ENCODE assay signal across 15 mouse cellular contexts in the genomic region with DNA sequence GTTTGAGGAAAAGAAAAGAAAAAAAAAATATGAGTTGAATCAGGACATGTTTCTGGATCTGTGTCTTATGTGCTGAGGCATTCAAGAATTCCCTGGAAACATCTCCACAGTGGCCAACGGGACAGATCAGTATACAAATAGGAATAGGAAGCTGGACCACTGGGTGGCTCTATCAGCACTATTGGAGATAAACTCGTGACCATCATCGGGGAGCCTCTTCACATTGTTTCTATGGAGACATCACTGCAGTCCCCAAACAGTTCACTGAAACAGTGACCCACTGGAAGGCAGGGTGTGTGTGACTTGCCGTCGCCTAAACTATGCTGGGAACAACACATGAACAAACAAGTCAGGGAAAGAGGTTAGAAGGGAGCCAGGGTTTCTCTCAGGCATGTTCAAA. TPM values are rescaled to one million over a fixed set of nuclear protein-coding genes. Genes with fewer than 3 reads are reported as not detected.
DNase-seq lines count a peak whose midpoint lies in the region; ATAC-seq and TF ChIP-seq lines count a peak whose summit lies in the region.
"Had no signal": no experiment of that assay in that cellular context is flagged by ENCODE, and none has a peak within 500 bp of the region (broad histone marks: within the 10 kb centered on the region; RNA-seq: fewer than 3 reads in every experiment).

No protein-coding gene starts in this region.

- no peak overlapping the region; the same call in 1 of the 2 replicates for H3K4me3 ChIP-seq in gastrocnemius, adult 2 months
- no peak overlapping the region for H3K4me3 ChIP-seq in kidney, embryonic 16.5 days (ENCODE audit: low read length)
- H3K4me3 ChIP-seq in midbrain, postnatal 0 days (ENCODE audit: low read depth, low read length) = no peak overlapping the region
- H3K4me3 ChIP-seq in midbrain, embryonic 14.5 days (replicated peaks; ENCODE audit: low read depth, low read length) = no peak overlapping the region
- H3K4me3 ChIP-seq in thymus, adult 2 months (ENCODE audit: control insufficient read depth, insufficient read depth, low read length) = no peak overlapping the region
- H3K4me3 ChIP-seq in midbrain, embryonic 16.5 days (ENCODE audit: low read depth, low read length) = no peak overlapping the region
- H3K4me3 ChIP-seq: liver, embryonic 13.5 days; megakaryocyte, embryonic 14.5 days had no signal

- H3K27ac ChIP-seq in gastrocnemius, adult 2 months = 0 out of 2 replicates have a peak overlapping the region, but pooled peaks have one; percentile 35
- H3K27ac ChIP-seq in kidney, embryonic 16.5 days (ENCODE audit: low read length) = peak overlapping the region; percentile 70
- H3K27ac ChIP-seq in midbrain, postnatal 0 days (ENCODE audit: low read depth, low read length) = no peak overlapping the region
- H3K27ac ChIP-seq in midbrain, embryonic 14.5 days (replicated peaks; ENCODE audit: low read depth, low read length) = no peak overlapping the region
- H3K27ac ChIP-seq in thymus, adult 2 months (ENCODE audit: control insufficient read depth, insufficient read depth, low read length) = no peak overlapping the region
- H3K27ac ChIP-seq in midbrain, embryonic 16.5 days (ENCODE audit: low read length) = no peak overlapping the region
- H3K27ac ChIP-seq: liver, embryonic 13.5 days had no signal

- no peak for ATAC-seq in kidney, embryonic 16.5 days (ENCODE audit: low FRiP score, low TSS enrichment)
- ATAC-seq in midbrain, postnatal 0 days (ENCODE audit: low FRiP score) = no peak; the same call in 1 of the 2 replicates
- ATAC-seq in midbrain, embryonic 14.5 days (ENCODE audit: low FRiP score, low TSS enrichment) = no peak
- ATAC-seq in midbrain, embryonic 16.5 days = no peak

- H3K4me2 ChIP-seq in kidney, embryonic 16.5 days (replicated peaks; ENCODE audit: low read depth, low read length) = no peak overlapping the region
- no peak overlapping the region for H3K4me2 ChIP-seq in midbrain, postnatal 0 days (ENCODE audit: low read depth, low read length, poor library complexity, severe bottlenecking)
- H3K4me2 ChIP-seq in midbrain, embryonic 14.5 days (ENCODE audit: low read length) = no peak overlapping the region
- no peak overlapping the region for H3K4me2 ChIP-seq in midbrain, embryonic 16.5 days (ENCODE audit: low read length)
- H3K4me2 ChIP-seq: liver, embryonic 13.5 days had no signal

- DNase-seq in gastrocnemius, adult 2 months = no peak
- no peak for DNase-seq in gastrocnemius, postnatal 10 days
- DNase-seq in kidney, adult 8-10 months = no peak
- DNase-seq in midbrain, postnatal 0 days (ENCODE audit: low spot score) = peak; percentile 21
- DNase-seq in midbrain, embryonic 14.5 days = no peak
- DNase-seq in thymus, adult 2 months = no peak
- DNase-seq: embryo, embryonic 11 days; kidney, postnatal 25 days; liver, embryonic 13.5 days; right cerebral cortex, postnatal 4 days; thymus, postnatal 25 days had no signal

- no peaks in the 10 kb centered on the region for H3K36me3 ChIP-seq in kidney, embryonic 16.5 days (ENCODE audit: insufficient read depth, low read length)
- H3K36me3 ChIP-seq in midbrain, postnatal 0 days (ENCODE audit: insufficient read depth, low read length) = no peaks in the 10 kb centered on the region
- H3K36me3 ChIP-seq in midbrain, embryonic 14.5 days (ENCODE audit: control insufficient read depth, insufficient read depth, low read length) = no peaks in the 10 kb centered on the region
- no peaks in the 10 kb centered on the region for H3K36me3 ChIP-seq in thymus, adult 2 months (ENCODE audit: control insufficient read depth, insufficient read depth, low read length)
- no peaks in the 10 kb centered on the region for H3K36me3 ChIP-seq in midbrain, embryonic 16.5 days (ENCODE audit: control insufficient read depth, insufficient read depth, low read length)
- H3K36me3 ChIP-seq: liver, embryonic 13.5 days had no signal

- H3K27me3 ChIP-seq in kidney, embryonic 16.5 days (ENCODE audit: insufficient read depth, low read length) = no peaks in the 10 kb centered on the region
- H3K27me3 ChIP-seq in midbrain, postnatal 0 days (ENCODE audit: insufficient read depth, low read length) = no peaks in the 10 kb centered on the region
- H3K27me3 ChIP-seq in midbrain, embryonic 14.5 days (ENCODE audit: control insufficient read depth, insufficient read depth, low read length) = no peaks in the 10 kb centered on the region
- H3K27me3 ChIP-seq in thymus, adult 2 months (ENCODE audit: control insufficient read depth, insufficient read depth, low read length) = no peaks in the 10 kb centered on the region; the same call in none of the 2 replicates
- no peaks in the 10 kb centered on the region for H3K27me3 ChIP-seq in midbrain, embryonic 16.5 days (ENCODE audit: control insufficient read depth, insufficient read depth, low read depth, low read length)

- no peak for TF ChIP-seq POLR2A in thymus, adult 2 months (IDR thresholded peaks at IDR 0.05; ENCODE audit: control insufficient read depth, extremely low read depth, insufficient read depth, low read length, poor library complexity)

- H3K9me3 ChIP-seq in kidney, embryonic 16.5 days (ENCODE audit: low read length) = no peaks in the 10 kb centered on the region
- H3K9me3 ChIP-seq in midbrain, postnatal 0 days (ENCODE audit: low read length) = no peaks in the 10 kb centered on the region
- no peaks in the 10 kb centered on the region for H3K9me3 ChIP-seq in midbrain, embryonic 14.5 days (ENCODE audit: control insufficient read depth, low read length)
- no peaks in the 10 kb centered on the region for H3K9me3 ChIP-seq in midbrain, embryonic 16.5 days (replicated peaks; ENCODE audit: control insufficient read depth, low read length, poor library complexity, severe bottlenecking)
- H3K9me3 ChIP-seq: liver, embryonic 13.5 days; megakaryocyte, embryonic 14.5 days had no signal

- peaks cover 15% of the 10 kb centered on the region for H3K4me1 ChIP-seq in kidney, embryonic 16.5 days (ENCODE audit: insufficient read depth, low read length)
- H3K4me1 ChIP-seq in midbrain, postnatal 0 days (ENCODE audit: insufficient read depth, low read length) = no peaks in the 10 kb centered on the region
- 0 out of 2 replicates have a peak, but pooled peaks cover 5% of the 10 kb centered on the region for H3K4me1 ChIP-seq in midbrain, embryonic 14.5 days (ENCODE audit: control insufficient read depth, insufficient read depth, low read length)
- no peaks in the 10 kb centered on the region for H3K4me1 ChIP-seq in thymus, adult 2 months (replicated peaks; ENCODE audit: control insufficient read depth, insufficient read depth, low read length)
- H3K4me1 ChIP-seq in midbrain, embryonic 16.5 days (ENCODE audit: control insufficient read depth, insufficient read depth, low read length) = peaks cover 9% of the 10 kb centered on the region
- H3K4me1 ChIP-seq: liver, embryonic 13.5 days had no signal

- WGBS in kidney, embryonic 16.5 days = 65% methylated on average over 5 of the region's 5 CpGs
- 57% methylated on average over 5 of the region's 5 CpGs for WGBS in midbrain, postnatal 0 days
- WGBS in midbrain, embryonic 14.5 days = 68% methylated on average over 5 of the region's 5 CpGs
- 91% methylated on average over 5 of the region's 5 CpGs for WGBS in thymus, adult 2 months
- 72% methylated on average over 5 of the region's 5 CpGs for WGBS in midbrain, embryonic 16.5 days

- intact Hi-C loops in gastrocnemius, adult 2 months (cut with DNase I) = no loop called here

- no peak overlapping the region for H3K9ac ChIP-seq in kidney, embryonic 16.5 days (replicated peaks; ENCODE audit: low read length)
- no peak overlapping the region for H3K9ac ChIP-seq in midbrain, postnatal 0 days (replicated peaks; ENCODE audit: low read length, poor library complexity, severe bottlenecking)
- H3K9ac ChIP-seq in midbrain, embryonic 14.5 days (replicated peaks; ENCODE audit: low read length) = no peak overlapping the region
- no peak overlapping the region for H3K9ac ChIP-seq in midbrain, embryonic 16.5 days (ENCODE audit: low read depth, low read length)
- H3K9ac ChIP-seq: liver, embryonic 13.5 days had no signal

- TF ChIP-seq CTCF in gastrocnemius, adult 2 months (IDR thresholded peaks at IDR 0.05) = no peak
- no peak for TF ChIP-seq CTCF in midbrain, postnatal 0 days (IDR thresholded peaks at IDR 0.05)
- TF ChIP-seq CTCF in thymus, adult 2 months (IDR thresholded peaks at IDR 0.05; ENCODE audit: borderline replicate concordance, control insufficient read depth, extremely low read depth, insufficient read depth, low read length, poor library complexity) = no peak

RNA-seq across cellular contexts. Expression of gene Tnfaip6, which starts 4.9 kb away (rescaled TPM):
- 1 to 10 TPM in 1 of 2 experiments, under 1 TPM in 1; 0.59 to 1.2 TPM for total RNA-seq in gastrocnemius, adult 2 months (2021)
- 1 to 10 TPM; 4.5 to 5.2 TPM for total RNA-seq in gastrocnemius, postnatal 10 days (2021)
- polyA plus RNA-seq in kidney, embryonic 16.5 days (2015; fragmentation: Nextera tagmentation; extraction: Ambion mirVana) = 6.8 and 7.8 TPM in 2 replicates
- total RNA-seq in midbrain, postnatal 0 days (2014; rRNA removed) = 1.6 and 2.0 TPM in 2 replicates
- 3.1 and 3.2 TPM in 2 replicates for polyA plus RNA-seq in midbrain, postnatal 0 days (2015; fragmentation: Nextera tagmentation; extraction: Ambion mirVana)
- polyA plus RNA-seq in midbrain, embryonic 14.5 days (2014; fragmentation: Nextera tagmentation; extraction: Ambion mirVana) = 2.7 and 3.9 TPM in 2 replicates
- 0.14 and 0.36 TPM in 2 replicates for polyA plus RNA-seq in thymus, adult 2 months (2012; rRNA removed)
- polyA plus RNA-seq in midbrain, embryonic 16.5 days (2015; fragmentation: Nextera tagmentation; extraction: Ambion mirVana) = 2.8 and 3.8 TPM in 2 replicates
- total RNA-seq: MEL had no signal

RNA-seq across cellular contexts. Expression of gene Rif1, which starts 29.9 kb away (rescaled TPM):
- 10 to 100 TPM; 10.5 to 11.4 TPM for total RNA-seq in gastrocnemius, adult 2 months (2021)
- 10 to 100 TPM in 1 of 2 experiments, 1 to 10 TPM in 1; 9.8 to 15.4 TPM for total RNA-seq in gastrocnemius, postnatal 10 days (2021)
- 23.1 and 23.2 TPM in 2 replicates for polyA plus RNA-seq in kidney, embryonic 16.5 days (2015; fragmentation: Nextera tagmentation; extraction: Ambion mirVana)
- 17.2 and 31.3 TPM in 2 replicates for total RNA-seq in midbrain, postnatal 0 days (2014; rRNA removed)
- polyA plus RNA-seq in midbrain, postnatal 0 days (2015; fragmentation: Nextera tagmentation; extraction: Ambion mirVana) = 8.1 and 13.8 TPM in 2 replicates
- polyA plus RNA-seq in midbrain, embryonic 14.5 days (2014; fragmentation: Nextera tagmentation; extraction: Ambion mirVana) = 28.5 and 34.2 TPM in 2 replicates
- polyA plus RNA-seq in thymus, adult 2 months (2012; rRNA removed) = 3.9 and 4.5 TPM in 2 replicates
- polyA plus RNA-seq in midbrain, embryonic 16.5 days (2015; fragmentation: Nextera tagmentation; extraction: Ambion mirVana) = 18.2 and 19.3 TPM in 2 replicates

Comparison
In these comparisons a context has a peak if more than half of its experiments do, and no peak if none do; other contexts are left out.
1. H3K27ac ChIP-seq: peak in gastrocnemius, adult 2 months (single experiment) and kidney, embryonic 16.5 days (single experiment); none in midbrain, postnatal 0 days (single experiment), midbrain, embryonic 14.5 days (single experiment), thymus, adult 2 months (single experiment) and midbrain, embryonic 16.5 days (single experiment).